Mouse (Mus musculus): ENCODE measurements at regions not wholly inside any gene's neighbourhood (a gene's known extent, or its start where the extent isn't known, plus 50 kb on each side); places are given as distances from the start of the nearest gene placed in this dataset.
A peak's percentile ranks its signal among the peaks of the same experiment; 100 is the strongest.

- no peak for DNase-seq
Observed at GRCm38 (mm10) chr16:13204948-13205470, 51.3 kb upstream of the Mrtfb start.

GRCm38 (mm10) chr16:13205855-13206254 is 50.4 kb upstream of the Mrtfb start:
- peak; percentile 66 to 78 for DNase-seq

Measured in kidney, postnatal 4 days (tissue).